Mouse (Mus musculus) testis, adult 2 months (tissue): ENCODE measurements at regions not wholly inside any gene's neighbourhood (a gene's known extent, or its start where the extent isn't known, plus 50 kb on each side); places are given as distances from the start of the nearest gene placed in this dataset.

Experiments
- H3K27ac ChIP-seq: fragments of 200-500 bp; 2 replicates; pipeline ENCODE4 v1.5.1; 2012; ENCODE audit warnings: low read depth, low read length; ENCODE audit not compliant: control insufficient read depth, insufficient read depth
- H3K27me3 ChIP-seq: fragments of 200-500 bp; 2 replicates; pipeline ENCODE4 v1.6.1; 2012; ENCODE audit warnings: mild to moderate bottlenecking, low read length, moderate library complexity; ENCODE audit not compliant: control insufficient read depth, insufficient read depth
- H3K36me3 ChIP-seq: fragments of 200-500 bp; 2 replicates; pipeline ENCODE4 v1.6.1; 2012; ENCODE audit warnings: mild to moderate bottlenecking, low read length; ENCODE audit not compliant: control insufficient read depth, insufficient read depth
- H3K4me1 ChIP-seq: fragments of 200-500 bp; 2 replicates; pipeline ENCODE4 v1.6.1; 2012; ENCODE audit warnings: low read length; ENCODE audit not compliant: control insufficient read depth, insufficient read depth
- H3K4me3 ChIP-seq: fragments of 200-500 bp; 2 replicates; pipeline ENCODE4 v1.5.1; 2012; ENCODE audit warnings: low read depth, mild to moderate bottlenecking, low read length, moderate library complexity, mixed read lengths; ENCODE audit not compliant: control insufficient read depth
- CTCF ChIP-seq: fragments of 200-500 bp; IDR thresholded peaks from 2 replicates; pipeline ENCODE4 v1.5.1; 2012; ENCODE audit warnings: low read depth, mild to moderate bottlenecking, inconsistent platforms, low read length, moderate library complexity; ENCODE audit not compliant: control insufficient read depth, insufficient read depth, insufficient replicate concordance
- POLR2A ChIP-seq: fragments of 200-500 bp; IDR thresholded peaks from 2 replicates; pipeline ENCODE4 v1.6.1; 2012; ENCODE audit warnings: low read depth, mild to moderate bottlenecking, inconsistent platforms, low read length, moderate library complexity; ENCODE audit not compliant: control insufficient read depth

DNA sequence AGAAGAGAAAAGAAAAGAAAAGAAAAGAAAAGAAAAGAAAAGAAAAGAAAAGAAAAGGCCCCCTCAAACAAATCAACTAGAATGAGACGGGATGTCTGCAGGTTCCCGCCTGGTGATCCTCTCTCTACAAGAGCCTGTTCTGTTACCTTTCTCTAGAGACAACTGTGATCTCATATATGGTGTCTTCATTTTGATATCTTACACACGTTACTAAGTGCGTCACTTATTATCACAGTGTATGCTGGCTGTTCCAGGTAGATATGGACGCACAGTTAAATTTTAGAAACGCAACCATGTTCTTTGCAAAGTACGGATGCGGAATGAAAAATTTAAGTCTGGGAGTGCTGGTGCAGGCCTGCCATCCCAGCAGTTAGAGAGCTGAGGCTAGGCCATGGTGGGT lies 53.2 kb upstream of the Slc38a2 start:
- no peak for TF ChIP-seq POLR2A
- TF ChIP-seq CTCF: no peak

DNA sequence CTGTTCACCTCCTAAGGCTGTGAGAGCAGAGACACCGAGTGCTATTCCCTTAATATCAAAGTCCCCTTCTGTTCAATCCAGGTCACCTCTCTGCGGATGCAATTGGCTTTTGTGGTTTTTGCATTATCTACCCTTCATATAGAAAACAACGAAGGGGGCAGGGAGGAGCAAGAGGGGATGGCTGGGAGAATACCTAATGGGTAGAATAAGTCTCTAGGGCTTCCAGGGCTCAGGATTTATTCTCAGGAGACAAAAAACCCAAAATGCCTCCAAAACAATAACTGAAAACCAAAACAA lies 52.5 kb upstream of the Slc38a2 start:
- Histone ChIP-seq H3K27ac (no peak overlapping the region), H3K27me3 (no peaks in the 10 kb centered on the region), H3K36me3 (no peaks in the 10 kb centered on the region), H3K4me3 (no peak overlapping the region), H3K4me1 (no peaks in the 10 kb centered on the region)
- no peak for TF ChIP-seq CTCF
- no peak for TF ChIP-seq POLR2A

More for the DNA sequence above, 53.2 kb upstream of the Slc38a2 start:
- no peaks in the 10 kb centered on the region for H3K36me3 ChIP-seq
- H3K4me1 ChIP-seq: no peaks in the 10 kb centered on the region
- no peaks in the 10 kb centered on the region for H3K27me3 ChIP-seq
- no peak overlapping the region for H3K4me3 ChIP-seq
- H3K27ac ChIP-seq: no peak overlapping the region

DNA sequence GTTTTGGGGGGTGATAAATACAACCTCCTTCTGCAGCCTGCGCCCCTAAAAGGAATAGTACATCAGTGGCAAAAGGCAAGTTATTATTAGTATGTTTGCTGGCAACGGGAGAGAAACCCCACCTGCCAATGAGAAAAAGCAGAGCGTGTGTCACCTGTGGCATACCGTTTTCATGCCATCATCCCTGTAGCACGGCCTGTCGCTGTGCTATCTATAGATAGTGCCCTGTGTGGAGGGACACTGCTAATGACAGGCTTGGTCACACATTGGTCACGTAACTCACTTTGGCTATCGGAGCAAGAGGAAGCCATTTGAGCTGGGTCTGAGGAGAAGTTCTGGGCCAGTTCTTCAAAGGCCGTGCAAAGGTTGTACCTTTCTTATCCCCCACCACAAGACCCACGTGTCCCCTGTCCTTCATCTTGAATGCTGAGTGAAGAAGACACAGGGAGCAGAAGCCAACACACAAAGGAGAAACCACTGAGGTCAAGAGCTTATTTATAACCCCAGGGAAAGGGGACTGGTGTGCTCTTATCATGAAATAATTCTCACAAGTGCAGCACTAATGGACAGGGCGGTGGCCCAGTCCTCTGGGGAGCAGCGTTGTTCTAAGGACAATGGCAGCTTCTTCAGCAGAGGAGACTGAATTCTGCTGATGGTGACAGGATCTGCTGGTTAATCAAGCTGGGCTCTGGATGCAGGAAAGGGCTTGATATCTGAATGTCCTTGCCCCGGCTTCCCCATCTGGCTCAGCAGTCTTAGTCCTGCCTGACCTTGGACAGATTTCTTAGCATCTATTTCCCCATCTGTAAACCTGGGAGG lies 51.9 kb upstream of the Slc38a2 start:
- Histone ChIP-seq H3K27ac (no peak overlapping the region), H3K4me1 (no peaks in the 10 kb centered on the region)

DNA sequence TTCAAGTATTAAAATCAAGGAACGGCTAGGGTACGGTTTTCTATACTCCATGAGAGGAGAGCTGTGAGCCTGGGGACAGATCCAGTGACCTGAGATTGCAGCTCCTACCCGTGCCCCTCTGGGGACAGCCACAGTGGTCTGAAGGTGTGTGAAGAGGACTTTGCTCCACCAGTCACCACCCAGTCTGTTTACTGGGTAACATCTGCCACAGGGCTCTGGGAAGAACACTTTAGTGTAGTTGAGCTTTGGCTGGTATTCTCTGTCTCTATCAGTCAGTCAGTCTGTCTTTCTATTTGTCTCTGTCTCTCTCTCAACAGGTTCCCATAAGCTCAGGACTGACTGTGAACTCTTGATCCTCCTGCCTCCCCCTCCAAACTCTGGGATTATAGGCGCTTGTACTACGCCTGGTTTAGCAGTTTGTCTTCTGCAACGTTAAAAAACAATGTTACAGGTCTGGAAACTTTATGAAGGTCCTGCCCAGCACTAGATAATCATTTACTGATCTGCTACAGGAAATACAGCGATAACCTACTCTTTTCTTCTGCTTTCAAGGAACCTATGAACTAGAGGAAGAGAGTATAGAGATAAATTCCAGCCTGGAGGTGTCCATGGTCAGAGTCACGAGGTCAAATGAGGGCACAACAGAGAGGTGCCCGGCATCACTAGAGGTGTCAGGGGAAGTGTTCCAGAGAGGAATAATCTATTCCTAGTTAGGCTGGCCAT lies 50.2 kb upstream of the Slc38a2 start:
- H3K4me1 ChIP-seq: no peaks in the 10 kb centered on the region
- no peak overlapping the region for H3K4me3 ChIP-seq
- no peaks in the 10 kb centered on the region for H3K36me3 ChIP-seq
- no peaks in the 10 kb centered on the region for H3K27me3 ChIP-seq
- TF ChIP-seq POLR2A (no peak), CTCF (no peak)
- no peak overlapping the region for H3K27ac ChIP-seq

More for the DNA sequence above, 51.9 kb upstream of the Slc38a2 start:
- no peak overlapping the region for H3K4me3 ChIP-seq
- H3K36me3 ChIP-seq: no peaks in the 10 kb centered on the region
- no peak for TF ChIP-seq POLR2A
- no peak for TF ChIP-seq CTCF
- H3K27me3 ChIP-seq: no peaks in the 10 kb centered on the region
